Mouse (Mus musculus): ENCODE data around the gene Alox12.

Alox12 gene

GRCm38 (mm10) chr11:70254931-70255531 lies at the start of gene Alox12:
Alox12 (minus strand) TSS chr11:70255353.
- no peak for DNase-seq (ENCODE audit: low spot score)

DNA sequence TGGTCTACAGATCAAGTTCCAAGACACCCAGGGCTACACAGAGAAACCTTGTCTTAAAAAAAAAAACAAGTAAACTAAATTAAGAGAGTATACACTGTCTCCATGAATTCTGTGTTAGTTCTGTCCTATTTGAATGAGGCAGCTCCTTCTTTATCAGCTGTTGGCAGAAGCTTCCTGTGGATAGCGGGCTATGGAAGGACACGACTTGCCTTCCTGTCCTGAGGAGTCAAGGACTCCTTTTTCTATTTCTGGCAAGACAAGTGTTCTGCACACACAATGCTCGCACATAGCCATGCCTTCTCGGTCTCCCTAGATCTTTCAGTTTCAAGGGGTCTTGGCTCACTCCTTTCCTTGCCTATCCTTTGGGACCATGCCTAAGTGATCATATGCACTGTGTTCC lies 47.1 kb upstream of the Alox12 start:
- no peak for DNase-seq (ENCODE audit: low spot score)

DNA sequence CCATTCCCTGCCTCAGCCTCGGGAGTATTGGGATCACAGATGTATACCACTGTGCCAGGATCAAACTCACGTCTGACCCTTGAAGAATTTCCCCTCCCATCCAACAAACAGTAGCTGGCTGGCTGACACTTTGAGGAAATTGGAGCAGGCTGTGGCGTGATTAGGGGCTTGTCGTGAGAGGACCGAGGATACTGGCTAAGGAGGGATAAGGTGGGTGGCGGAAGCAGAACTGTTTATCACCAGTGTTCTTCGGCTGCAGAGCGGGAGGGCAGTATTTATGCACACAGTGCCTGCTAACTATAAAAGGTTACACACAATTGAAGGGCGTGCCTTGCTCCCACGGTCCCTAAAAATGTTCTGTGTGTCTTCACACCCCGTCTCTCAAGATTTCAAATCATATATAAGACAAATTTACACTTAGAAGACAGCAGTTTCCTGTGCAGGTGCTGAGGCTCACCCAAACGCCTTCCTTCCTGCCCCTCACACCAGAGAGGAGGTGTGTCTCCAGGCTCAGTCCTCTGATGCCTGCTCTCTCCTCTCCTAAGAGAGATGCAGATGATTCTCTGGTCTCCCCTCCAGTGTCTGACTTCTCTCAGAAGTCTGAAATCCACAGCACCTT lies 42.8 kb upstream of the Alox12 start:
- DNase-seq (ENCODE audit: low spot score), result no peak

DNA sequence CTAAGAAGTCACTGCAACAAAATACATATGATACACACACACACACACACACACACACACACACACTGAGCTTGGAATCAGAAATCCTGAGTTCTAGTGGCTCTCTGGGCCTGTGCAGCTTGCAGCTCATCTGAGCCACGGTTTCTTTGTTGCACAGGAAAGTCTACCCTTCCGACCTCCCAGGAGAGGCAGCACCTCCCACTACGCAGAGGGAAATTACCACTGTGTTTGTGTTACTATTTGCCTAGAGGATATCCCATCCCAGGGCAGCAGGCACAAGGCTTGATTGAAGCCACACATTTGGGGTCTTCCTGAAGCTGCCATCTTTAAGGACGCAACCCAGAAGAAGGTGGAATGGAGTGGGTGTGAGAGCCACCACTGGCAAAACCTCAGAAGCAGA lies 42.3 kb upstream of the Alox12 start:
- no peak for DNase-seq (ENCODE audit: low spot score)

- no peak for DNase-seq (ENCODE audit: low spot score)
Observed at GRCm38 (mm10) chr11:70293881-70294280, 38.7 kb upstream of the Alox12 start.

DNA sequence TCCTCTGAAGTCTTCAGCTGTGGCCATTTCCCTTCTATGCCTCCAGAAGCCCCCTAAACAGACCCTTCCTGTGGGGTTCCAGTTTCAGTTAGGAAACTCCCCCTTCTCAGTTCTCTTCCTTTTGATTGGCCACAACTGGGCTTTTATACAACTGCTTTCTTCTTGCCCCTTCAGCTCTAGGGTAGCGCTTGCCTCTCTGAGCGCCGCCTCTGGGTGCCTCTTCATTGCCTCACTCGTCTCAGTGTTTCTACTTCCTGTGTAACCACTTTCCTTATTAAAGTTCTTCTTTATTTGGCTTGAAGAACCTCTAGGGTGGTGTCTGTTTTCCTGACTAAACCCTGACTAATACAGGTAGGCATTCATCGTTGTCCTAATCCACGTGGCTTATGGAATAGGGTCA lies 36.1 kb upstream of the Alox12 start:
- no peak for DNase-seq (ENCODE audit: low spot score)

GRCm38 (mm10) chr11:70289236-70289635 lies 34.1 kb upstream of the Alox12 start:
- no peak for DNase-seq (ENCODE audit: low spot score)

GRCm38 (mm10) chr11:70288102-70288501 lies 32.9 kb upstream of the Alox12 start:
- no peak for DNase-seq (ENCODE audit: low spot score)

DNA sequence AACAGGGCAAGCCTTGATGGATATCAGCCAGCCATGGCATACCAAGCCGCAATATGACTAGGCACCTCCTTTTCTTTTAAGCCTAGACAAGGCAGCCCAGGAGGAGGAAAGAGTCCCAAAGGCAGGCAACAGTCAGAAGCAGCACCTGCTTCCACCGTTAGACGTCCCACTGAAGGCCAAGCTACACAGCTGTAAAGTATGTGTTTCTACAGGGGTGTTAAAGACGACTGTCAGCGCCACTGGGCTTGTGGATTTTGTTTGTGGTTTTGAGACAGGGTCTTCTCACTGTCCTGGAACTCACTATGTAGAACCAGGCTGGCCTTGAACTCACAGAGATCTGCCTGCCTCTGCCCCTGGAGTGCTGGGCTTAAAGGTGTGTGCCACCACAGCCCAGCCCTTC lies 30.5 kb upstream of the Alox12 start:
- DNase-seq (ENCODE audit: low spot score), result no peak

DNA sequence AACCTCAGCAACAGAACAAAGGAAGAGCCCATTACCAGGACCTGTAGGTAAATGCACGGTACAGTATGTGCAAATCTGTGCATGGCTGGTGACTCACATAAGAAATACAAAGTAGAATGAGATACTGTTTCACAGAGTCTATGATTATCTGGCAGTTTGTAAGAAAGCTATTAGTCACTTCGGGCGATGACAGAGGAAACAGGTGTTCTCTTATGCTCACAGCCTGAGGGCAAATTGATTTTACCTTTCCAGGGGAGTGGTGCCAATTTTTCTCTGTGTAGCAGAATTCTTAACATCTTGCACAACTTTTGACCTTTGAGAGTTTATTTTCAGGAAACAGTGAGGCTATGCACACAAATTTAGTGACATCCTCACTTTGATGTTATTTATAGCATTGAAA lies 29.6 kb upstream of the Alox12 start:
- no peak for DNase-seq (ENCODE audit: low spot score)

GRCm38 (mm10) chr11:70283666-70284065 lies 28.5 kb upstream of the Alox12 start:
- no peak for DNase-seq (ENCODE audit: low spot score)

- DNase-seq (ENCODE audit: low spot score), result no peak
Observed at GRCm38 (mm10) chr11:70280441-70280840, 25.3 kb upstream of the Alox12 start.

DNA sequence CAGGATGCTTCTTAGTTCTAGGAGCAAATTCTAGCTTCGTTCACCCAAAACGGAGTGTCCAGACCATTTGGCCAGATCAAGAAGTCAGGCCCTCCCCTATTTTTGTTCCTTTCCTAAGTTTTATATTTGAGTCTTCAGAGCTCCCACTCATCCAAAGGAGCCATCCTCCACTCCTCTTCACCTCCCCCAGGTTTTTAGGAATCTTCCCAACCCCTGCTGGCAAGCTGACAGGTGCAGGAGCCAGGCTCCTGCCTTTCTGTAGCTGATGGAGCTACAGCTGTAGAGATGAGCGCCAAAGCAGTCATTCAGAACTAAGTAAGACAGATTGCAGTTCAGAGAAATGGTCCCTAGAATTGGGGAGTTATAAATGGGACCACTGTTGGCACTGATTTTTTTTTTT lies 23.8 kb upstream of the Alox12 start:
- no peak for DNase-seq (ENCODE audit: low spot score)

GRCm38 (mm10) chr11:70271641-70272040 lies 16.5 kb upstream of the Alox12 start:
- no peak for DNase-seq (ENCODE audit: low spot score)

- DNase-seq (ENCODE audit: low spot score), result no peak
Observed at GRCm38 (mm10) chr11:70266405-70266804, 11.3 kb upstream of the Alox12 start.

- DNase-seq (ENCODE audit: low spot score), result no peak
Observed at GRCm38 (mm10) chr11:70265819-70266218, 10.7 kb upstream of the Alox12 start.

DNA sequence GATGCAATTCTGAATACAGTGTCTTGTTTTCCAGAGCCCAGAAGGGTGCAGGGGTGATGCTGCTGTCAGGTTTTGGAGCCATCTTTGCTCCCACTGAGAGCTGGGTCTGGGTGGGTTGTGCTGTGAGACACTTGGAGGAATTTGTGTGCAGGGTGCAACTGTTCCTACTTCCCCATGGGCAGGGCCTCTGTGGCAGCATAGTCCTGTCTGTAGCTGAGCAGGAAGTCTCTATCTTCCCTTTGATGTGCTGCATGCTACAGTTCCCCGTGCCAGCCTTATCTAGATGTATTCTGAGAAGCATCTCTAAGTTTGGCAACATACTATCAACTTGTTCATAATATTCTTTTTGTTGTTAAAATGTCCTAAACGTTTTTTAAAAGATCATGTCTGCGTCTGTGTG lies 10.1 kb upstream of the Alox12 start:
- DNase-seq (ENCODE audit: low spot score), result no peak

- no peak for DNase-seq (ENCODE audit: low spot score)
Observed at GRCm38 (mm10) chr11:70259035-70259434, 3.9 kb upstream of the Alox12 start.

DNA sequence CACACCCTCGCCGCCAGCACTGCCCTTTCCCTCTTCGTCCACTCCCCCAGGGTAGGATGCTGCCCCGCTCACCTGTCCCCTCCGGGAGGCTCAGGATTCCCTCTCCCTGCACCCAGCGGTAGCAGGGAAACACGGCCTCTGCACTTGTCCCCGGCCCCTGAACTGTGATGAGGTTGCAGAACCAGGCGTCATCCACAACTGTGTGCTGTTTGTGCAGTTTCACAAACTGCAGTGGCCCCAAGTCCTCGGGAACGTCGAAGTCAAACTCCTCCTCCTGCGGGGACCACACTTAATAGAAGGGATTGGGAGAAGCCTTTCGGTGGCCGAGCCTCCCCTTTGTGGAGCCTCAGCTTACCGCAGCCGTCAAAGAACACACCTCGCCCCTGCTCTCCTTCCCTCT lies 816 bp downstream of the Alox12 start:
- DNase-seq (ENCODE audit: low spot score), result no peak

DNA sequence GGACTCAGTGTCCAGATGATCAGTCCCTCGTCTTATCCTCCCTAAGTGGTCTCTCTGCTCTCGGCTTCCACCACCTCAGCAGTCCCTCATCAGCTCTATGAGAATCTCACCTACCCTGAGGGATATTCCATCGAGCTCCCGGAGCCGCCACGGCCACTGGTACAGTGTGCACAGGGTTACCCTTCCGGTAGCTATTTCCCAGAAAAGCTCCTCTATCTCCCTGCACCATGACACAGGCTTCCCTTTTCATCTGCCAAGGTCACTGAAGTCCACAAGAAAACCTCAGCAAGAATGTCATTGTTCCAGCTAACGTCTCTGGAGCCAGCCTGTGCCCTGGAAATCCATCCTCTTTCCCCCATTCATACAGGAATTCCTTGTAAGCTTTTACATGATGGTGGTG lies 3.3 kb downstream of the Alox12 start:
- DNase-seq (ENCODE audit: low spot score), result no peak

GRCm38 (mm10) chr11:70250150-70250549 lies 5.0 kb downstream of the Alox12 start:
- no peak for DNase-seq (ENCODE audit: low spot score)

DNA sequence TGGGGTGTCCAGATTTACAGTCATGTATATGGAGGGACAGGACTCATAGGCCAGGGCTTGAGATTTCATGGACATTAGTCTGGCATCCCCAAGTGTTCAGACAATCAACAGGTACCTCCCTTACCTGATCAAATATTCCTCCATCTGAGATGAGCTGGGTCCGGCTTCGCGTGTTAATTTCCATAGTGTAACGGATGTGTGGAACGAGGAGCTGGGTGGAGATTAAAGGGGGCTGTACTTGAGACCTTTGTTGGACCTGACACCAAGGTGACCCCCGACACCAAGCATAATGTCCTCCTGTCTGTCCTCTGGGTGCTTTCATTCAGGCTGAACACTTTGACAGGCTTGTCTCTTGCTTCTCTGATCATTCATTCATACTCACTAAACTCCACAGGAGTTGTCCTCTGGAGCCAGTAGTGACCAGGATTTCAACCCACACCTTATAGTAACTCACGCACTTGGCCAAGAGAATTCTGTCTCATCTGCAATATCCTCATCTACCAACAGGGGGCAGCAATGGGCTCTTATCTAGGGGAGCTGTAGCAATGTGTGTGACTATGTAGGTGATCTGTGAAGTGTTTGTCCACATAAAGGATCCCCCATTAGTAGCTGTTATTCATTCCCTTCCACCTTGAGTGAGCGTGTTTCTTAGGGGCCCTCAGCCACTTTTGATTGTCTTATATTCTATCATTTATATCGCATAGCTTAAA lies 7.9 kb downstream of the Alox12 start:
- DNase-seq (ENCODE audit: low spot score), result no peak

GRCm38 (mm10) chr11:70242591-70242990 lies 12.6 kb downstream of the Alox12 start:
- DNase-seq (ENCODE audit: low spot score), result no peak

Measured in urinary bladder, postnatal 10 days (tissue).